Mouse (Mus musculus) E14TG2a.4 (cell line): Measurements from ENCODE around the gene Aatk.

Experiments
- CTCF ChIP-seq: conservative IDR thresholded peaks from 2 replicates; pipeline ENCODE4 v1.5.1; 2014; ENCODE audit warnings: low read length
- NANOG ChIP-seq: IDR thresholded peaks from 2 replicates; pipeline ENCODE4 v1.6.1; 2014; ENCODE audit warnings: borderline replicate concordance, low read length, mixed read lengths

GRCm38 (mm10) chr11:119978701-119979100 is 68.3 kb downstream of the Aatk start:
- TF ChIP-seq CTCF: no peak
- no peak for TF ChIP-seq NANOG
